Mouse (Mus musculus) CH12.LX (cell line): ENCODE results near the gene Ndufa11.

Experiments used
- CHD1 ChIP-seq: IDR thresholded peaks from 2 replicates; pipeline ENCODE4 v1.6.1; 2012; ENCODE audit warnings: low read depth, low read length, improper control_type of control experiment, inconsistent platforms
- CTCF ChIP-seq, 2 experiments: IDR thresholded peaks in 1 of 2; conservative IDR thresholded peaks in 1 of 2; 2 replicates each; pipeline ENCODE4 v1.5.1; 2011 to 2012; ENCODE audit warnings: low read depth in 2 of 2, low read length in 2 of 2, improper control_type of control experiment in 1 of 2, inconsistent platforms in 1 of 2, mild to moderate bottlenecking in 1 of 2, moderate library complexity in 1 of 2
- HCFC1 ChIP-seq: IDR thresholded peaks from 2 replicates; pipeline ENCODE4 v1.6.1; 2012; ENCODE audit warnings: low read depth, mild to moderate bottlenecking, inconsistent platforms, low read length, improper control_type of control experiment
- JUND ChIP-seq: conservative IDR thresholded peaks from 2 replicates; pipeline ENCODE4 v1.6.1; 2011; ENCODE audit warnings: low read depth, low read length, improper control_type of control experiment
- MAX ChIP-seq: IDR thresholded peaks from 2 replicates; pipeline ENCODE4 v1.6.1; 2011; ENCODE audit warnings: low read length, improper control_type of control experiment
- MAZ ChIP-seq: IDR thresholded peaks from 2 replicates; pipeline ENCODE4 v1.6.1; 2012; ENCODE audit warnings: low read depth, mild to moderate bottlenecking, inconsistent platforms, low read length, improper control_type of control experiment, moderate library complexity
- MYC ChIP-seq: IDR thresholded peaks from 2 replicates; pipeline ENCODE4 v1.6.1; 2011; ENCODE audit warnings: low read depth, mild to moderate bottlenecking, improper control_type of control experiment, low read length
- POLR2A ChIP-seq: IDR thresholded peaks from 2 replicates; pipeline ENCODE4 v1.6.1; 2011; ENCODE audit warnings: low read depth, mild to moderate bottlenecking, improper control_type of control experiment, low read length
- RAD21 ChIP-seq: IDR thresholded peaks from 2 replicates; pipeline ENCODE4 v1.6.1; 2011; ENCODE audit warnings: low read depth, mild to moderate bottlenecking, low read length, improper control_type of control experiment, moderate library complexity
- UBTF ChIP-seq: IDR thresholded peaks from 2 replicates; pipeline ENCODE4 v1.6.1; 2012; ENCODE audit warnings: low read depth, mild to moderate bottlenecking, inconsistent platforms, low read length, improper control_type of control experiment, moderate library complexity
- USF1 ChIP-seq: IDR thresholded peaks from 2 replicates; pipeline ENCODE4 v1.6.1; 2014; ENCODE audit warnings: low read depth, mild to moderate bottlenecking, inconsistent platforms, low read length, improper control_type of control experiment

DNA sequence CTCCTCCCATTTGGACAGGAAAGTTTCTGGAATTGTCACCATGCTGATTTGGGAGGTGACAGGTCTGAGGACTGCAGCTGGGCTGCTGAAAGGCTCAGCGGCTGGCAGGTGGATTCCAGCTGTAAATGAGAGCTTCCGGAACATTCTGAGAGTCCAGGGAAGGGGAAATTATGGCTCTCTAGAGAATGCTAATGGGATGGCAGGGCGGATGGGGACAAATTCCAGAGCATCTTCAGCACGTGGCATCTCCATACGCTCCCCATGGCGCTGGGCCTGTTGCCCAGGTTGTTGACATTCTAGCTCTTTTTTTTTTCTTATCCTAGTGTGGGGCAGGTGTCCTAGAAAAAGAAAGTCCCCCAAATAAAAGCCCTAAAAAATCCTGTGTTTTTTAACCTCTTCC is 11.6 kb downstream of the Ndufa11 start:
- TF ChIP-seq JUND, result no peak
- TF ChIP-seq CTCF (conservative IDR thresholded peaks at IDR 0.05 in 1 of 2, IDR thresholded peaks at IDR 0.05 in 1 of 2; ENCODE audit: low read depth in 2 of 2, low read length in 2 of 2), result no peak
- TF ChIP-seq POLR2A, result no peak
- TF ChIP-seq HCFC1, result no peak
- no peak for TF ChIP-seq RAD21
- no peak for TF ChIP-seq MYC
- TF ChIP-seq MAX, result no peak
- no peak for TF ChIP-seq USF1
- no peak for TF ChIP-seq CHD1
- no peak for TF ChIP-seq MAZ
- no peak for TF ChIP-seq UBTF
